Mouse (Mus musculus): Measurements from ENCODE around the gene Slc35e3. TPM values are rescaled to one million over a fixed set of nuclear protein-coding genes. Genes with fewer than 3 reads are reported as not detected.
"Not testable (repeated sequence)": the region's sequence is repeated elsewhere in the genome, so short reads cannot be mapped to it uniquely, and the experiment has no call there.

Gene Slc35e3
- polyA plus RNA-seq, 1 experiment from 2014 or later, result 22.2 TPM

GRCm38 (mm10) chr10:117762281-117762830 is 16.2 kb upstream of the Slc35e3 start:
- peaks cover 21% of the 10 kb centered on the region for H3K36me3 ChIP-seq (replicated peaks; ENCODE audit: control insufficient read depth, insufficient read depth, low read depth, low read length)
- no peak overlapping the region for H3K27ac ChIP-seq (replicated peaks; ENCODE audit: low read depth, low read length)
- no peak overlapping the region for H3K4me2 ChIP-seq (ENCODE audit: low read depth, low read length)
- no peak overlapping the region for H3K4me3 ChIP-seq (ENCODE audit: low read depth, low read length)
- H3K9ac ChIP-seq (replicated peaks; ENCODE audit: low read length), result no peak overlapping the region
- DNase-seq (ENCODE audit: low spot score) (no peak), ATAC-seq (replicated peaks; ENCODE audit: insufficient number of reproducible peaks, low FRiP score, low TSS enrichment, low read depth) (no peak)
- H3K27me3 ChIP-seq (ENCODE audit: control insufficient read depth, insufficient read depth, low read length), result no peaks in the 10 kb centered on the region
- no peaks in the 10 kb centered on the region for H3K4me1 ChIP-seq (ENCODE audit: control insufficient read depth, insufficient read depth, low read length)
- no peaks in the 10 kb centered on the region for H3K9me3 ChIP-seq (replicated peaks; ENCODE audit: control insufficient read depth, low read length)
- WGBS, result 97% methylated on average over 2 of the region's 2 CpGs

GRCm38 (mm10) chr10:117761551-117761950 is 15.4 kb upstream of the Slc35e3 start:
- no peaks in the 10 kb centered on the region for H3K27me3 ChIP-seq (ENCODE audit: control insufficient read depth, insufficient read depth, low read length)
- ATAC-seq (replicated peaks; ENCODE audit: insufficient number of reproducible peaks, low FRiP score, low TSS enrichment, low read depth), result no peak
- H3K4me2 ChIP-seq (ENCODE audit: low read depth, low read length), result no peak overlapping the region
- peaks cover 19% of the 10 kb centered on the region for H3K36me3 ChIP-seq (replicated peaks; ENCODE audit: control insufficient read depth, insufficient read depth, low read depth, low read length)
- 94% methylated on average over 6 of the region's 6 CpGs for WGBS
- no peaks in the 10 kb centered on the region for H3K4me1 ChIP-seq (ENCODE audit: control insufficient read depth, insufficient read depth, low read length)
- no peak overlapping the region for H3K9ac ChIP-seq (replicated peaks; ENCODE audit: low read length)
- DNase-seq (ENCODE audit: low spot score), result no peak
- no peak overlapping the region for H3K27ac ChIP-seq (replicated peaks; ENCODE audit: low read depth, low read length)
- no peaks in the 10 kb centered on the region for H3K9me3 ChIP-seq (replicated peaks; ENCODE audit: control insufficient read depth, low read length)
- H3K4me3 ChIP-seq (ENCODE audit: low read depth, low read length), result no peak overlapping the region

GRCm38 (mm10) chr10:117760831-117761335 is 14.7 kb upstream of the Slc35e3 start:
- H3K4me2 ChIP-seq (ENCODE audit: low read depth, low read length), result no peak overlapping the region
- H3K36me3 ChIP-seq (replicated peaks; ENCODE audit: control insufficient read depth, insufficient read depth, low read depth, low read length), result peaks cover 16% of the 10 kb centered on the region
- H3K27me3 ChIP-seq (ENCODE audit: control insufficient read depth, insufficient read depth, low read length), result no peaks in the 10 kb centered on the region
- ATAC-seq (replicated peaks; ENCODE audit: insufficient number of reproducible peaks, low FRiP score, low TSS enrichment, low read depth) (no peak), DNase-seq (ENCODE audit: low spot score) (no peak)
- 93% methylated on average over 9 of the region's 9 CpGs for WGBS
- H3K27ac ChIP-seq (replicated peaks; ENCODE audit: low read depth, low read length), result no peak overlapping the region
- H3K4me1 ChIP-seq (ENCODE audit: control insufficient read depth, insufficient read depth, low read length), result no peaks in the 10 kb centered on the region
- H3K9ac ChIP-seq (replicated peaks; ENCODE audit: low read length), result no peak overlapping the region
- H3K4me3 ChIP-seq (ENCODE audit: low read depth, low read length), result no peak overlapping the region
- H3K9me3 ChIP-seq (replicated peaks; ENCODE audit: control insufficient read depth, low read length), result no peaks in the 10 kb centered on the region

GRCm38 (mm10) chr10:117759844-117760630 is 13.9 kb upstream of the Slc35e3 start:
- H3K4me2 ChIP-seq (ENCODE audit: low read depth, low read length), result no peak overlapping the region
- peaks cover 14% of the 10 kb centered on the region for H3K36me3 ChIP-seq (replicated peaks; ENCODE audit: control insufficient read depth, insufficient read depth, low read depth, low read length)
- H3K9ac ChIP-seq (replicated peaks; ENCODE audit: low read length), result no peak overlapping the region
- no peaks in the 10 kb centered on the region for H3K9me3 ChIP-seq (replicated peaks; ENCODE audit: control insufficient read depth, low read length)
- no peak for DNase-seq (ENCODE audit: low spot score)
- no peaks in the 10 kb centered on the region for H3K4me1 ChIP-seq (ENCODE audit: control insufficient read depth, insufficient read depth, low read length)
- no peak overlapping the region for H3K4me3 ChIP-seq (ENCODE audit: low read depth, low read length)
- ATAC-seq (replicated peaks; ENCODE audit: insufficient number of reproducible peaks, low FRiP score, low TSS enrichment, low read depth), result no peak
- H3K27me3 ChIP-seq (ENCODE audit: control insufficient read depth, insufficient read depth, low read length), result no peaks in the 10 kb centered on the region
- WGBS, result 93% methylated on average over 10 of the region's 10 CpGs
- no peak overlapping the region for H3K27ac ChIP-seq (replicated peaks; ENCODE audit: low read depth, low read length)

GRCm38 (mm10) chr10:117758749-117759727 is 12.9 kb upstream of the Slc35e3 start:
- DNase-seq (ENCODE audit: low spot score) (no peak), ATAC-seq (replicated peaks; ENCODE audit: insufficient number of reproducible peaks, low FRiP score, low TSS enrichment, low read depth) (no peak)
- Histone ChIP-seq H3K9me3 (replicated peaks; ENCODE audit: control insufficient read depth, low read length) (no peaks in the 10 kb centered on the region), H3K9ac (replicated peaks; ENCODE audit: low read length) (no peak overlapping the region), H3K36me3 (replicated peaks; ENCODE audit: control insufficient read depth, insufficient read depth, low read depth, low read length) (peaks cover 14% of the 10 kb centered on the region), H3K4me1 (ENCODE audit: control insufficient read depth, insufficient read depth, low read length) (no peaks in the 10 kb centered on the region), H3K27me3 (ENCODE audit: control insufficient read depth, insufficient read depth, low read length) (no peaks in the 10 kb centered on the region), H3K27ac (replicated peaks; ENCODE audit: low read depth, low read length) (no peak overlapping the region), H3K4me3 (ENCODE audit: low read depth, low read length) (no peak overlapping the region), H3K4me2 (ENCODE audit: low read depth, low read length) (no peak overlapping the region)
- 93% methylated on average over 18 of the region's 18 CpGs for WGBS

GRCm38 (mm10) chr10:117758344-117758743 is 12.2 kb upstream of the Slc35e3 start:
- H3K4me3 ChIP-seq (ENCODE audit: low read depth, low read length); H3K27me3 ChIP-seq (ENCODE audit: control insufficient read depth, insufficient read depth, low read length); H3K4me2 ChIP-seq (ENCODE audit: low read depth, low read length); H3K27ac ChIP-seq (replicated peaks; ENCODE audit: low read depth, low read length); H3K9ac ChIP-seq (replicated peaks; ENCODE audit: low read length); ATAC-seq (replicated peaks; ENCODE audit: insufficient number of reproducible peaks, low FRiP score, low TSS enrichment, low read depth); H3K4me1 ChIP-seq (ENCODE audit: control insufficient read depth, insufficient read depth, low read length); H3K9me3 ChIP-seq (replicated peaks; ENCODE audit: control insufficient read depth, low read length); DNase-seq (ENCODE audit: low spot score): not testable (repeated sequence)
- peaks cover 14% of the 10 kb centered on the region for H3K36me3 ChIP-seq (replicated peaks; ENCODE audit: control insufficient read depth, insufficient read depth, low read depth, low read length)
- WGBS, result 92% methylated on average over 3 of the region's 3 CpGs

GRCm38 (mm10) chr10:117757796-117758342 is 11.7 kb upstream of the Slc35e3 start:
- 92% methylated on average over 7 of the region's 7 CpGs for WGBS
- Histone ChIP-seq H3K27ac (replicated peaks; ENCODE audit: low read depth, low read length) (no peak overlapping the region), H3K27me3 (ENCODE audit: control insufficient read depth, insufficient read depth, low read length) (no peaks in the 10 kb centered on the region), H3K4me1 (ENCODE audit: control insufficient read depth, insufficient read depth, low read length) (no peaks in the 10 kb centered on the region), H3K9me3 (replicated peaks; ENCODE audit: control insufficient read depth, low read length) (no peaks in the 10 kb centered on the region), H3K4me3 (ENCODE audit: low read depth, low read length) (no peak overlapping the region), H3K9ac (replicated peaks; ENCODE audit: low read length) (no peak overlapping the region), H3K4me2 (ENCODE audit: low read depth, low read length) (no peak overlapping the region), H3K36me3 (replicated peaks; ENCODE audit: control insufficient read depth, insufficient read depth, low read depth, low read length) (peaks cover 14% of the 10 kb centered on the region)
- DNase-seq (ENCODE audit: low spot score) (no peak), ATAC-seq (replicated peaks; ENCODE audit: insufficient number of reproducible peaks, low FRiP score, low TSS enrichment, low read depth) (no peak)

Measured in embryonic facial prominence, embryonic 11.5 days (tissue).